Mouse (Mus musculus) thymus, adult 2 months (tissue): ENCODE results near the gene Gm26620. TPM values are rescaled to one million over a fixed set of nuclear protein-coding genes. Genes with fewer than 3 reads are reported as not detected.

Experiments used
- DNase-seq: peaks from one replicate; pipeline ENCODE4 v3.0.0; 2021
- H3K27ac ChIP-seq: fragments of 200-500 bp; 2 replicates; pipeline ENCODE4 v1.5.1; 2012; ENCODE audit warnings: low read length, control low read depth; ENCODE audit not compliant: control insufficient read depth, insufficient read depth
- H3K27me3 ChIP-seq: fragments of 200-500 bp; 2 replicates; pipeline ENCODE4 v1.6.1; 2012; ENCODE audit warnings: mild to moderate bottlenecking, low read length, moderate library complexity, mixed read lengths; ENCODE audit not compliant: control insufficient read depth, insufficient read depth
- H3K36me3 ChIP-seq: fragments of 200-500 bp; 2 replicates; pipeline ENCODE4 v1.6.1; 2012; ENCODE audit warnings: mild to moderate bottlenecking, low read length, moderate library complexity; ENCODE audit not compliant: control insufficient read depth, insufficient read depth
- H3K4me1 ChIP-seq: fragments of 200-500 bp; replicated peaks from 2 replicates; pipeline ENCODE4 v1.6.1; 2012; ENCODE audit warnings: low read length; ENCODE audit not compliant: control insufficient read depth, insufficient read depth
- H3K4me3 ChIP-seq: fragments of 200-500 bp; 2 replicates; pipeline ENCODE4 v1.5.1; 2012; ENCODE audit warnings: mild to moderate bottlenecking, low read length, control low read depth, moderate library complexity; ENCODE audit not compliant: control insufficient read depth, insufficient read depth
- CTCF ChIP-seq: fragments of 200-500 bp; IDR thresholded peaks from 2 replicates; pipeline ENCODE4 v1.5.1; 2012; ENCODE audit warnings: mild to moderate bottlenecking, control low read depth, low read length, moderate library complexity, borderline replicate concordance; ENCODE audit not compliant: control insufficient read depth, poor library complexity, insufficient read depth; ENCODE audit errors: extremely low read depth
- POLR2A ChIP-seq: fragments of 200-500 bp; IDR thresholded peaks from 2 replicates; pipeline ENCODE4 v1.6.1; 2012; ENCODE audit warnings: mild to moderate bottlenecking, low read length, control low read depth, moderate library complexity; ENCODE audit not compliant: control insufficient read depth, poor library complexity, insufficient read depth; ENCODE audit errors: extremely low read depth
- WGBS: fragments of 180-500 bp; shearing (Covaris S2); methylation state at CpG from one replicate; pipeline ENCODE4 v1.1.7; 2018; 5-methylcytosine and 5-hydroxymethylcytosine counted together
- polyA plus RNA-seq: library from polyadenylated mRNA; depleted of rRNA; stranded (reverse); fragments of >200 nt; gene quantifications from 2 replicates; pipeline ENCODE4 v1.2.3, GENCODE M21; 2012

Gm26620 gene
- polyA plus RNA-seq, 1 experiment, result 0.26 TPM

- Histone ChIP-seq H3K4me1 (peaks cover 6% of the 10 kb centered on the region; the same call in 1 of the 2 replicates), H3K27me3 (no peaks in the 10 kb centered on the region; the same call in 1 of the 2 replicates), H3K27ac (no peak overlapping the region), H3K4me3 (peak overlapping the region; percentile 44), H3K36me3 (no peaks in the 10 kb centered on the region)
- peak; percentile 36 for DNase-seq
- WGBS, result under 1% methylated on average over 33 of the region's 33 CpGs
- TF ChIP-seq CTCF (no peak), POLR2A (no peak)
These were observed 16.6 kb upstream of the Gm26620 start for GRCm38 (mm10) chr1:170868107-170868904.

GRCm38 (mm10) chr1:170868905-170869283, 16.0 kb upstream of the Gm26620 start:
- Histone ChIP-seq H3K27me3 (no peaks in the 10 kb centered on the region; the same call in 1 of the 2 replicates), H3K4me1 (peaks cover 6% of the 10 kb centered on the region; the same call in 1 of the 2 replicates), H3K27ac (no peak overlapping the region), H3K36me3 (peaks cover under 1% of the 10 kb centered on the region; the same call in 1 of the 2 replicates), H3K4me3 (peak overlapping the region; percentile 44)
- DNase-seq, result no peak
- WGBS, result 18% methylated on average over 14 of the region's 14 CpGs
- no peak for TF ChIP-seq POLR2A
- no peak for TF ChIP-seq CTCF

DNA sequence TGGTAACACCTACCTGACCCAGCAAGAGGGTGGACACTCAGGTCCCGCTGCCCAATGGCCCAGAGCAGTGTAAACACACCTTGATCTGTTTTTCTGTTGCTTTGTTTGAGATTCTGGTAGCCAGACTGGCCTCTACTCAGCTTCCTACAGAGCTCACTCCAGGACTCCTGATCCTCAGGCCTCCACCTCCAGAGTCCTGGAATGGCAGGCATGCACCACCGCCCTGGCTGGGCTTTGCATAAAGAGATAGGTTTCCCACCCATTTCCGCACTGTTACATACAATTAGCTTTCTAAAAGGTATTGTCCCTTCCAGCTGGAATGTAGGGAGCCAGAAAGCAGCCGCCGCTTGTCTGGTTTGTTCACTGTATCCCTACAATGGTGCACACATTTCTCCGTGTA, 13.5 kb upstream of the Gm26620 start:
- 94% methylated on average over 6 of the region's 6 CpGs for WGBS
- Histone ChIP-seq H3K36me3 (peaks cover 5% of the 10 kb centered on the region; the same call in 1 of the 2 replicates), H3K27me3 (no peaks in the 10 kb centered on the region; the same call in 1 of the 2 replicates), H3K27ac (no peak overlapping the region), H3K4me3 (no peak overlapping the region), H3K4me1 (peaks cover 6% of the 10 kb centered on the region; the same call in 1 of the 2 replicates)
- no peak for DNase-seq
- TF ChIP-seq POLR2A, result no peak
- TF ChIP-seq CTCF, result no peak

GRCm38 (mm10) chr1:170871961-170872360, 12.9 kb upstream of the Gm26620 start:
- H3K36me3 ChIP-seq, result peaks cover 5% of the 10 kb centered on the region; the same call in 1 of the 2 replicates
- 97% methylated on average over 2 of the region's 2 CpGs for WGBS
- no peak for TF ChIP-seq CTCF

GRCm38 (mm10) chr1:170875676-170876075, 9.2 kb upstream of the Gm26620 start:
- DNase-seq, result no peak
- Histone ChIP-seq H3K4me1 (no peaks in the 10 kb centered on the region), H3K36me3 (peaks cover 9% of the 10 kb centered on the region; the same call in 1 of the 2 replicates)

More at GRCm38 (mm10) chr1:170871961-170872360, 12.9 kb upstream of the Gm26620 start:
- no peak for DNase-seq
- H3K4me3 ChIP-seq, result no peak overlapping the region
- H3K27ac ChIP-seq, result no peak overlapping the region
- peaks cover 6% of the 10 kb centered on the region; the same call in 1 of the 2 replicates for H3K4me1 ChIP-seq
- H3K27me3 ChIP-seq, result no peaks in the 10 kb centered on the region; the same call in 1 of the 2 replicates

DNA sequence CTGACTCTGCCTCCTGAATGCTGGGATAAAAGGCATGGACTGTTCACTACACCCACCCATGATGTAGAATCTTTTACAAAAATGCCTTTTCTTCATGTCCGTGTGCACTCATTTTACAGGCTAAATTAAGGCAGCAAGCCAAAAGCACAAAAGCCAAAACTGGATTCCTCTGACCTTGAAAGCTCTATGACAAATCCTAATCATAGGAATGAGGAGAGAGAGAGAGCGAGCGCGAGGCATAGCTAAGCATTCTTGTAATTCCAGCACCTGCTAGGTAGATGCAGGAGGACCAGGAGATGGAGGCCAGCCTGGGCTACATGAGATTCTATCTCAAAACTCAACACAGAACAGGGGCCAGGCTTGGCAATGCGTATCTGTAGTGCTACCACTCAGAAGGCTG, 8.0 kb upstream of the Gm26620 start:
- WGBS, result 97% methylated on average over 5 of the region's 5 CpGs
- Histone ChIP-seq H3K27ac (no peak overlapping the region), H3K36me3 (peaks cover 9% of the 10 kb centered on the region; the same call in 1 of the 2 replicates), H3K4me1 (no peaks in the 10 kb centered on the region), H3K4me3 (no peak overlapping the region), H3K27me3 (no peaks in the 10 kb centered on the region)
- TF ChIP-seq CTCF (no peak), POLR2A (no peak)
- DNase-seq, result no peak

More at GRCm38 (mm10) chr1:170875676-170876075, 9.2 kb upstream of the Gm26620 start:
- Histone ChIP-seq H3K4me3 (no peak overlapping the region), H3K27ac (no peak overlapping the region), H3K27me3 (no peaks in the 10 kb centered on the region)
- TF ChIP-seq CTCF, result no peak
- no peak for TF ChIP-seq POLR2A
- WGBS, result 97% methylated on average over 3 of the region's 3 CpGs
